Mouse (Mus musculus) R1 (cell line): ENCODE results near the gene Ak2.
A peak's percentile ranks its signal among the peaks of the same experiment; 100 is the strongest.

Experiments
- DNase-seq: peaks from one replicate; pipeline ENCODE4 v3.0.0-alpha.2; 2018; ENCODE audit warnings: low read depth, low spot score

Ak2 gene

GRCm38 (mm10) chr4:129048501-129049305 is 56.9 kb downstream of the Ak2 start:
- DNase-seq = peak; percentile 91

DNA sequence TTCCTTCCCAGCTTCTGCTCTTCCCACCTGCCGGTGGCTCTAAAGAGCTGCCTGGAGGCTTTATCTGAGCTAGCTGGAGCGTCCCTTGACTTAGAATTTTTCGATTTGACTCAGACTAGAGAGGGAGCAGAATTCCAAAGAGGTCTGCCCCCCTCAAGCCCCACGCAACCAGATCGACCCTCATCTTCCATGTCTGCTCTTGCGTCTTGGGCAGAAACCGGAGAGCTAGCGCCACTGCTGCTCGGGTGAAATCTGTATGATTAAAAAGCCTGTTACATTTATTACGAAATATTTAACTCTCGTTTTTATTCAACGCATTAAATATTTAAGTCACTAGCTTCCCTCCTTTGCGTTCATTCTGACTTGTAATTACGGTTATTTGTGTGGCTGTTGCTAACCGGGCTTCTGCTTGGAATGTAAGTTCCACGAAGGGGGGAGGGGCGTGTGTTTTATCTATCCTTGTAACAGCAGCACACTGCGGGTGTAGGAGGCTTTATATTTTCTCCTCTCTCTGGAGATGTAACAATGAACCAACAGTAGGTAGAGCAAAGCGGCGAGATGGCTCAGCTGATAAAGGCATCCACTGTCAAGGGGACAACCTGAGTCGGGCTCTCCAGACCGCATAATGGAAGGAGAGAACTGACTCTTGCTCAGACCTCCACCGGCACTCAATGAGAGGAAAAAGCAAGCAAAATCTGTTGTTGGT is 57.7 kb downstream of the Ak2 start:
- DNase-seq = peak; percentile 59

GRCm38 (mm10) chr4:129050365-129050764 is 58.6 kb downstream of the Ak2 start:
- DNase-seq = no peak

DNA sequence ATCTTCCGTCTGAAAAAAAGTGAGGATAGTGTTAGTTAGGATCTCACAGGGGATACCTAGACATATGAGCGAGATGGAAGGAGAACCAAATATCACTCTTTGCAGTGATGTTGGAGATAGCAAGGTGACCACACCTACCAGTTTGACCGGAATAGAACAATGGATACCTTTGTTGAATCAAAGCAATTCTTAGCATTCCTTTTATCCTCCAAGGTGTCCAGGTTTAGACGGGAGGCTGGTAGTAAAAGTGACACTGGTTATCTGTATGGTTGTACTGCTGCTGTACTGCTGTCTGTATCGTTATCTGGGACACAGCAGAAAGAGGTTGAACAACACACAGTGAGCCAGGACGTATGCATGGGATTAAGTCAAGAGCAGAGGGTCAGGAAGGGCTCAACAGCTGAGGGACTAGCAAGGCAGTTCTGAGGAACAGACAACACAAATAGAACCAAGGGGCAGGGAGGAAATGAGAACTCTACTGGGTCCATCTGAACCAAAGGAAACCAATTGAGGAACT is 59.2 kb downstream of the Ak2 start:
- DNase-seq = peak; percentile 65

DNA sequence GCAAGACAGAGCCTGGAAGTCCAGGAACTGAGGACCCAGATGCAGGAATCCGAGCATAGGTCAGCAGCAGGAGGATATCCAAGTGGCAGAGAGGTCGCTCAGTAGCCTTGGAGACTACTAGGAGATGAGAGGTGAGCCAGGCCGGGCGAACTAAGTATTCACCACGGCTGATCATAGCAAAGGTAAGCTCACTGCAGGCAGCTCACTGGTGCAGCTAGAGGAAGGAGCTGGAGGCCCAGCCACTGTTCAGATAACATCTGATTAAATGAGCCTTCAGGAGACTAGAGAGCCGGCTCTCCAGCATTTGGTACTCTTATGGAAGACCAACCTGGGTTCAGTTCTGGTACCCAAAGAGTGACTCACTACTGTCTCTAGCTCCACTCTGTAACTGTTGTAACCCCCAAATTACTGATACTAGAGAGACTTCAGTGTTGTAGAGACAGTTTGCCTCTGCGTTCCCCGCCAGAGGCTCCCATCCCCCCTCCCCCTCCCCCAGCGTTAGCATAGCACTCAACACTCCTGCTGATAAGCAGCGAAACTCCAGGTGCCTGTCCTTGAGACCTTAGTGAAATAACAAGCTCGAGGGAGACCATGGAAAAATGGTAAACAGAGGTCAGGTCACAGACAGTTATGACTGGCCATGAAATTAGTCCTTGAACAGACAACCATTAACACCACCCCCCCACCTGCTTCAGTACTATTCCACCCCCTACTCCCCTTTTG is 59.9 kb downstream of the Ak2 start:
- peak; percentile 89 for DNase-seq

DNA sequence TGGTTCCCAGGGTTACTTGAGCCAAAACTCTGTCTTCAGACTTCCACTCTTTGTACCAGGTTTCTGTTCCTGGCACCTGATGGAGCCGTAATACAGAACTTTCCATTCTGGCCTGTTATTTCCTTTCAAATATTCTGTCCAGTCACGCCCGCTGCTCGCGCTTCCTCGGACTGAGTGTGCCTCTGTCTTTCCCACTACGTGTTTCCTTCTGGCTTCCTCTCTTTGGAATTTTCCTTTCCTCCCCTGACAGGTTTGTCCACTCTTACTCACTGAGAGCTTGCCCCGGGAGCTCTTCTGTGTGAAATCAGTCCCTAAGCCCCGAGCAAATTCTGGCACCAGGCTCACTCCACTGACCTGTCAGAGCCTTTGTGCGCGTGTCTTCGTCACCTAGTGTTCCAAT is 63.0 kb downstream of the Ak2 start:
- no peak for DNase-seq

- no peak for DNase-seq
Measured at GRCm38 (mm10) chr4:129055562-129055961, 63.8 kb downstream of the Ak2 start.

DNA sequence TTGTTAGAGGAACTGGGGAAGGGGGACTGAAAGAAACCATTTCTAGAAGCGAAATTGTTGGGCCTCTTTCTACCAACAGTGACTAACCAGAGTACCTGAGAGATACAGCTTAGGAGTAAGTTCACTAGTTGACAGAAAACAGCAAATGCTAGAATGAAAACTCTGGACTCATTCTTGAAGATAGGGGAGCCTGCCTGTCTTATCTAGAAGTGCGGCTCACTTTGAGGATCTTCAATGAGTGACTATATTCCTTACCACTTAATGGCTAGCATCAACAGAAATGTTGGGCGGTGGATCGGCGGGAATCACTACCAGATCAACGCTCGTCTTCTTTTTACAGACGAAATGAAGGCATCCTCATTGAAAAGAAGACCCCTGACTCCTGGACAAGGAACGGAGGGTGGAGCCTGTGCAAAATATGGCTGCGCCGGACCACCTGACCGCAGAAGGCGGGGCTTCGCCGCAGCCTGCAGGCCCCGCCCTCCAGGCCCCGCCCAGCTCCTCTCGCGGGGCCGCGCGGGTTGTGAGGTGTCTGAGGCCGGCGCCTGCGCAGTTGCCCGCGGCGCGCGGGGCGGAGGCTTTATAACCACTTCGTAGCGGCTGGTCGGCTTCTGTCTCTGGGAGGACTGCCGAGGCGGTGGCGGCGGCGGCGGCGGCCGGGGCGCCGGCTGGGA is 65.9 kb downstream of the Ak2 start:
- peak; percentile 94 for DNase-seq

DNA sequence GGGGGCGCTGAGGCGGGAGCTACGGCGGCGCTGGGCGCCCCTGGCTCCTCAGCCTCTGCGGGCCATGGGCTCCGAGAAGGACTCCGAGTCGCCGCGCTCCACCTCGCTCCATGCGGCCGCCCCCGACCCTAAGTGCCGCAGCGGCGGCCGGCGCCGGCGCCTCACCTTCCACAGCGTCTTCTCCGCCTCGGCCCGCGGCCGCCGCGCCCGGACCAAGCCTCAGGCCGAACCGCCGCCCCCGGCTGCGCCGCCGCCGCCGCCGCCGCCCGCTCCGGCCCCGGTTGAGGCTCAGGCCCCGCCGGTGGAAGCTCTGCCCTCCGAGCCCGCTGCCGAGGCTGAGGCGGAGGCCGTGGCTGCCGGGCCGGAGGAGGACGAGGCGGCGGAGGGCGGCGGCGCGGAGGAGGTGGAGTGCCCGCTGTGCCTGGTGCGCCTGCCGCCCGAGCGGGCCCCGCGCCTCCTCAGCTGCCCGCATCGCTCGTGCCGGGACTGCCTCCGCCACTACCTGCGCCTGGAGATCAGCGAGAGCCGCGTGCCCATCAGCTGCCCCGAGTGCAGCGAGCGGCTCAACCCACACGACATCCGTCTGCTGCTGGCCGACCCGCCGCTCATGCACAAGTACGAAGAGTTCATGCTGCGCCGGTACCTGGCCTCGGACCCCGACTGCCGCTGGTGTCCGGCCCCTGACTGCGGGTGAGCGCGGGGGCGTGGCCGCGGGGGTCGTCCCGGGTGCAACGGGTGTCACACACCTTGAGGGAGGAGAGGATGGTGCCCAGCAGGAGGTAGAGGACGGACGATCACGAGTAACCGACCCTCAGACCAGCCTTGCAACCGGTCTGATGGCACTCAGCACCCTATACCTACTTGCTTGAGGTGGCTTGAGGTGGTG is 66.7 kb downstream of the Ak2 start, which contains the start of gene Rnf19b:
Gene Rnf19b (plus strand): TSS at position 65 of the 886 bp plus-strand sequence.
- DNase-seq = peak; percentile 58

DNA sequence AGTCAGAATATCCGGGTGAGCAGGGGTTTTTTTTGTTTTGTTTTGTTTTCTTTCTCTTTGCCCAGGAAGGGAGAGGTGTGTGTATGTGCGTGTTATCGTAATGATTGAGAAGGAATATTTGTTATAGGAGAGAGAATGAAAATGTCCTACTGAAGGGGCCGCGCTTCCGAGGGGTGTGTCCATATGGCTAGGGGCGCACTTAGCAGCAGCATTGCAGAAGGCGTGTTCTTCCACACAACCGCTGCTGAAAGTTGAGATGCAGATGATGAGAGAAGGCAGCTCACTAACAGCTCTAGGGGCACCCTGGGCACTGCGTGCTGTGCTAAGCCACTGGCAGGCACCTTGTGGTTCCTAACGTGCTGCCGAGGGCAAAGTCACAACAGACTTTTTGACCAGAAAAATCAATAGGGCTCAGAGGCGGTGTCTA is 67.4 kb downstream of the Ak2 start:
- peak; percentile 70 for DNase-seq

GRCm38 (mm10) chr4:129059922-129060321 is 68.2 kb downstream of the Ak2 start:
- DNase-seq = no peak
